Mouse (Mus musculus): ENCODE results near the gene Rpl9-ps1. TPM values are rescaled to one million over a fixed set of nuclear protein-coding genes. Genes with fewer than 3 reads are reported as not detected.

Gene Rpl9-ps1
- polyA plus RNA-seq, 1 experiment: not detected

- 4% methylated on average over 5 of the region's 5 CpGs for WGBS
- H3K27ac ChIP-seq (ENCODE audit: insufficient read depth, low read length): peak overlapping the region; percentile 71
These were observed 5.3 kb downstream of the Rpl9-ps1 start for GRCm38 (mm10) chr11:83640141-83640540.

GRCm38 (mm10) chr11:83639533-83639932, 5.9 kb downstream of the Rpl9-ps1 start:
- WGBS: 27% methylated on average over 3 of the region's 3 CpGs
- peak; percentile 24 to 64 for DNase-seq (ENCODE audit: low read depth in 1 of 2, low spot score in 2 of 2)
- peaks cover 12% of the 10 kb centered on the region; the same call in 1 of the 2 replicates for H3K4me1 ChIP-seq (ENCODE audit: control insufficient read depth, insufficient read depth, insufficient read length)
- no peak for TF ChIP-seq POLR2A (IDR thresholded peaks at IDR 0.05; ENCODE audit: low read depth, low read length)
- TF ChIP-seq CTCF (IDR thresholded peaks at IDR 0.05; ENCODE audit: extremely low read depth, insufficient read depth, insufficient read length, insufficient replicate concordance): no peak
- H3K36me3 ChIP-seq (ENCODE audit: control insufficient read depth, insufficient read depth, low read length): no peaks in the 10 kb centered on the region
- no peaks in the 10 kb centered on the region for H3K27me3 ChIP-seq (ENCODE audit: control insufficient read depth, insufficient read depth, low read length)
- H3K27ac ChIP-seq (ENCODE audit: insufficient read depth, low read length): peak overlapping the region; percentile 71
- H3K4me3 ChIP-seq (ENCODE audit: extremely low read depth, insufficient read depth, insufficient read length): no peak overlapping the region

More at GRCm38 (mm10) chr11:83640141-83640540, 5.3 kb downstream of the Rpl9-ps1 start:
- DNase-seq (ENCODE audit: low read depth in 1 of 2, low spot score in 2 of 2): peak; percentile 53 to 84
- Histone ChIP-seq H3K4me1 (ENCODE audit: control insufficient read depth, insufficient read depth, insufficient read length) (peaks cover 12% of the 10 kb centered on the region; the same call in 1 of the 2 replicates), H3K36me3 (ENCODE audit: control insufficient read depth, insufficient read depth, low read length) (no peaks in the 10 kb centered on the region), H3K27me3 (ENCODE audit: control insufficient read depth, insufficient read depth, low read length) (no peaks in the 10 kb centered on the region), H3K4me3 (ENCODE audit: extremely low read depth, insufficient read depth, insufficient read length) (no peak overlapping the region)
- no peak for TF ChIP-seq POLR2A (IDR thresholded peaks at IDR 0.05; ENCODE audit: low read depth, low read length)
- TF ChIP-seq CTCF (IDR thresholded peaks at IDR 0.05; ENCODE audit: extremely low read depth, insufficient read depth, insufficient read length, insufficient replicate concordance): no peak

GRCm38 (mm10) chr11:83638934-83639333, 6.5 kb downstream of the Rpl9-ps1 start:
- Histone ChIP-seq H3K27me3 (ENCODE audit: control insufficient read depth, insufficient read depth, low read length) (no peaks in the 10 kb centered on the region), H3K27ac (ENCODE audit: insufficient read depth, low read length) (peak overlapping the region; percentile 5; the same call in 1 of the 2 replicates), H3K36me3 (ENCODE audit: control insufficient read depth, insufficient read depth, low read length) (no peaks in the 10 kb centered on the region), H3K4me1 (ENCODE audit: control insufficient read depth, insufficient read depth, insufficient read length) (peaks cover 12% of the 10 kb centered on the region; the same call in 1 of the 2 replicates), H3K4me3 (ENCODE audit: extremely low read depth, insufficient read depth, insufficient read length) (no peak overlapping the region)
- no peak for DNase-seq (ENCODE audit: low read depth in 1 of 2, low spot score in 2 of 2)
- TF ChIP-seq POLR2A (IDR thresholded peaks at IDR 0.05; ENCODE audit: low read depth, low read length) (no peak), CTCF (IDR thresholded peaks at IDR 0.05; ENCODE audit: extremely low read depth, insufficient read depth, insufficient read length, insufficient replicate concordance) (no peak)
- 40% methylated on average over 2 of the region's 2 CpGs for WGBS

- no peak overlapping the region for H3K27ac ChIP-seq (ENCODE audit: insufficient read depth, low read length)
- no peak for DNase-seq (ENCODE audit: low read depth in 1 of 2, low spot score in 2 of 2)
- no peak for TF ChIP-seq POLR2A (IDR thresholded peaks at IDR 0.05; ENCODE audit: low read depth, low read length)
- no peak for TF ChIP-seq CTCF (IDR thresholded peaks at IDR 0.05; ENCODE audit: extremely low read depth, insufficient read depth, insufficient read length, insufficient replicate concordance)
- H3K4me1 ChIP-seq (ENCODE audit: control insufficient read depth, insufficient read depth, insufficient read length): peaks cover 12% of the 10 kb centered on the region; the same call in 1 of the 2 replicates
- no peaks in the 10 kb centered on the region for H3K27me3 ChIP-seq (ENCODE audit: control insufficient read depth, insufficient read depth, low read length)
- WGBS: 79% methylated on average over 1 of the region's 1 CpGs
- no peak overlapping the region for H3K4me3 ChIP-seq (ENCODE audit: extremely low read depth, insufficient read depth, insufficient read length)
- H3K36me3 ChIP-seq (ENCODE audit: control insufficient read depth, insufficient read depth, low read length): no peaks in the 10 kb centered on the region
These were observed 8.6 kb downstream of the Rpl9-ps1 start for GRCm38 (mm10) chr11:83636742-83637235.

- Histone ChIP-seq H3K4me3 (ENCODE audit: extremely low read depth, insufficient read depth, insufficient read length) (no peak overlapping the region), H3K4me1 (ENCODE audit: control insufficient read depth, insufficient read depth, insufficient read length) (peaks cover 3% of the 10 kb centered on the region; the same call in 1 of the 2 replicates), H3K36me3 (ENCODE audit: control insufficient read depth, insufficient read depth, low read length) (no peaks in the 10 kb centered on the region), H3K27me3 (ENCODE audit: control insufficient read depth, insufficient read depth, low read length) (no peaks in the 10 kb centered on the region), H3K27ac (ENCODE audit: insufficient read depth, low read length) (no peak overlapping the region)
- no peak for TF ChIP-seq CTCF (IDR thresholded peaks at IDR 0.05; ENCODE audit: extremely low read depth, insufficient read depth, insufficient read length, insufficient replicate concordance)
- no peak for TF ChIP-seq POLR2A (IDR thresholded peaks at IDR 0.05; ENCODE audit: low read depth, low read length)
- no peak for DNase-seq (ENCODE audit: low read depth in 1 of 2, low spot score in 2 of 2)
- WGBS: 93% methylated on average over 2 of the region's 2 CpGs
These were observed 10.5 kb downstream of the Rpl9-ps1 start for GRCm38 (mm10) chr11:83634898-83635297.

GRCm38 (mm10) chr11:83634425-83634824, 11.0 kb downstream of the Rpl9-ps1 start:
- H3K27ac ChIP-seq (ENCODE audit: insufficient read depth, low read length): no peak overlapping the region
- H3K4me3 ChIP-seq (ENCODE audit: extremely low read depth, insufficient read depth, insufficient read length): no peak overlapping the region
- 79% methylated on average over 4 of the region's 4 CpGs for WGBS
- no peak for DNase-seq (ENCODE audit: low read depth in 1 of 2, low spot score in 2 of 2)
- no peak for TF ChIP-seq CTCF (IDR thresholded peaks at IDR 0.05; ENCODE audit: extremely low read depth, insufficient read depth, insufficient read length, insufficient replicate concordance)
- H3K36me3 ChIP-seq (ENCODE audit: control insufficient read depth, insufficient read depth, low read length): no peaks in the 10 kb centered on the region
- H3K27me3 ChIP-seq (ENCODE audit: control insufficient read depth, insufficient read depth, low read length): no peaks in the 10 kb centered on the region
- peaks cover 2% of the 10 kb centered on the region; the same call in 1 of the 2 replicates for H3K4me1 ChIP-seq (ENCODE audit: control insufficient read depth, insufficient read depth, insufficient read length)

DNA sequence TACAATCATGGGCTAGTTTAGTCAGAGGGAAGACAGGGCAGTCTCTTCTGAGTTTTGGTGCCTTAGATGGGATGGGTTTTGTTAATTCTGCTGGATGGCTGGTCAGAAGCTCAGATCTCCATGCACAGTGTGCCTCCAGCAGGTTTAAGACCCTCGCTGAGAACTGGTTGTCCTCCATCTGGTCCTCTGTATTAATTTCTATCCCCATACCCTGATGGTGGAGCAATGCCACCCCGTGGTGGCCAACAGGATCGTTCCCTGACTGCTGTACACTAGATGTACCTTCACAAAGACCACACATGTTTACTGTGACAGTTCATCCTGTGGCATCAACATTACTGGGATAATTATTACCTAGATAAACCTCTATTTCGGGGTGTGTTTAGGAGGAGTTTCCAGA, 12.7 kb downstream of the Rpl9-ps1 start:
- WGBS: 50% methylated on average over 4 of the region's 4 CpGs
- no peaks in the 10 kb centered on the region for H3K27me3 ChIP-seq (ENCODE audit: control insufficient read depth, insufficient read depth, low read length)
- TF ChIP-seq POLR2A (IDR thresholded peaks at IDR 0.05; ENCODE audit: low read depth, low read length): no peak
- TF ChIP-seq CTCF (IDR thresholded peaks at IDR 0.05; ENCODE audit: extremely low read depth, insufficient read depth, insufficient read length, insufficient replicate concordance): peak; percentile 39; the same call in 1 of the 2 replicates
- no peak overlapping the region for H3K27ac ChIP-seq (ENCODE audit: insufficient read depth, low read length)
- no peaks in the 10 kb centered on the region for H3K36me3 ChIP-seq (ENCODE audit: control insufficient read depth, insufficient read depth, low read length)
- DNase-seq (ENCODE audit: low read depth in 1 of 2, low spot score in 2 of 2): peak in 1 of 2 experiments; percentile 27
- no peak overlapping the region for H3K4me3 ChIP-seq (ENCODE audit: extremely low read depth, insufficient read depth, insufficient read length)
- no peaks in the 10 kb centered on the region for H3K4me1 ChIP-seq (ENCODE audit: control insufficient read depth, insufficient read depth, insufficient read length)
